Mouse (Mus musculus) thymus, postnatal 14 days (tissue): ENCODE data around the gene Zfp874a.
"Not testable (repeated sequence)": the region's sequence is repeated elsewhere in the genome, so short reads cannot be mapped to it uniquely, and the experiment has no call there.

ENCODE experiments used
- DNase-seq: peaks from one replicate; pipeline ENCODE4 v3.0.0; 2021

Gene Zfp874a

GRCm38 (mm10) chr13:67451172-67452020 is at the start of gene Zfp874a:
Gene Zfp874a (minus strand): TSS chr13:67451624.
- DNase-seq, result peak; percentile 91

GRCm38 (mm10) chr13:67500908-67501307 is 49.5 kb upstream of the Zfp874a start:
- DNase-seq, result no peak

- peak; percentile 87 for DNase-seq
Measured at GRCm38 (mm10) chr13:67500084-67500719, 48.8 kb upstream of the Zfp874a start, which contains the start of gene Zfp58. Gene Zfp58 (minus strand): TSS chr13:67500555.

GRCm38 (mm10) chr13:67495631-67496030 is 44.2 kb upstream of the Zfp874a start:
- no peak for DNase-seq

GRCm38 (mm10) chr13:67484424-67484811 is 33.0 kb upstream of the Zfp874a start:
- peak; percentile 8 for DNase-seq

GRCm38 (mm10) chr13:67483625-67484423 is 32.4 kb upstream of the Zfp874a start, which contains the start of gene Zfp874b:
Gene Zfp874b (minus strand): TSS chr13:67484258.
- peak; percentile 90 for DNase-seq

- no peak for DNase-seq
Measured at GRCm38 (mm10) chr13:67481528-67481927, 30.1 kb upstream of the Zfp874a start.

- no peak for DNase-seq
Measured at GRCm38 (mm10) chr13:67469274-67469673, 17.9 kb upstream of the Zfp874a start.

- not testable (repeated sequence) for DNase-seq
Measured at GRCm38 (mm10) chr13:67463506-67464185, 12.2 kb upstream of the Zfp874a start.

GRCm38 (mm10) chr13:67452021-67452309 is 541 bp upstream of the Zfp874a start:
- no peak for DNase-seq

GRCm38 (mm10) chr13:67437095-67437494 is 14.3 kb downstream of the Zfp874a start:
- not testable (repeated sequence) for DNase-seq

GRCm38 (mm10) chr13:67428116-67428515 is 23.3 kb downstream of the Zfp874a start:
- DNase-seq, result no peak

GRCm38 (mm10) chr13:67425699-67426098 is 25.7 kb downstream of the Zfp874a start:
- not testable (repeated sequence) for DNase-seq

GRCm38 (mm10) chr13:67422532-67422931 is 28.9 kb downstream of the Zfp874a start:
- DNase-seq, result not testable (repeated sequence)

- DNase-seq, result peak; percentile 55
Measured at GRCm38 (mm10) chr13:67421207-67421857, 30.1 kb downstream of the Zfp874a start, which contains the start of gene Zfp459. Gene Zfp459 (minus strand): TSS chr13:67421418.

- no peak for DNase-seq
Measured at GRCm38 (mm10) chr13:67420558-67421206, 30.7 kb downstream of the Zfp874a start.

GRCm38 (mm10) chr13:67416811-67417210 is 34.6 kb downstream of the Zfp874a start:
- DNase-seq, result no peak

GRCm38 (mm10) chr13:67415759-67416158 is 35.7 kb downstream of the Zfp874a start:
- DNase-seq, result no peak

GRCm38 (mm10) chr13:67413634-67414033 is 37.8 kb downstream of the Zfp874a start:
- DNase-seq, result not testable (repeated sequence)

- peak; percentile 78 for DNase-seq
Measured at GRCm38 (mm10) chr13:67399183-67399903, 52.1 kb downstream of the Zfp874a start, which contains the start of gene Zfp429. Gene Zfp429 (minus strand): TSS chr13:67399819.

GRCm38 (mm10) chr13:67376255-67376654 is 75.2 kb downstream of the Zfp874a start:
- not testable (repeated sequence) for DNase-seq
